Mouse (Mus musculus) bone marrow, adult 2 months (tissue): ENCODE results near the gene Clec4a2.

ENCODE experiments used
- CTCF ChIP-seq: fragments of 200-500 bp; IDR thresholded peaks from 2 replicates; pipeline ENCODE4 v1.5.1; 2011; ENCODE audit warnings: low read length, control low read depth; ENCODE audit not compliant: control insufficient read depth, insufficient read depth
- POLR2A ChIP-seq: fragments of 200-500 bp; IDR thresholded peaks from 2 replicates; pipeline ENCODE4 v1.6.1; 2011; ENCODE audit warnings: low read depth, mild to moderate bottlenecking, control low read depth, low read length, borderline replicate concordance; ENCODE audit not compliant: control insufficient read depth

DNA sequence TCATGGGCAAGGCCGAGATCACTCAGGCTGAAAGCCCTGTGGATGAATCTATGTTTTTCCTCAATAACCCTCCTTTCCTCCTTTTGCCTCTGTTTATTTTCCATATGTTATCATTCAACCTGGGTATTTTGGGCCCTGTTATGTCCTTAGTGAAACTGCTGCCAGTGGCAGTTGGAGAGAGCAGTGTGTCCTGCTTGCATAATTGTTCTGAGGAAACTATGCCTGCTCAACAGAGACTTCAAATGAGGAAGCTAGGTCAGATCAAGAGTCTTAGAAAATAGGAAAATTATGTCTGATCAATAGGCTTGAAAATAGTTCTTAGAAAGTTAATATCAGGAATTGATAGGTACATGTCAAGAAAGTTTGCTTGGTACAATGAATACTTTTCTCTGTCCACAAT lies 69.3 kb downstream of the Clec4a2 start:
- TF ChIP-seq CTCF, result no peak
- no peak for TF ChIP-seq POLR2A
